Mouse (Mus musculus) right cerebral cortex, postnatal 14 days (tissue): ENCODE measurements around the gene Tbc1d19.

Source experiments
- DNase-seq: peaks from one replicate; pipeline ENCODE4 v3.0.0; 2022

Tbc1d19 gene

DNA sequence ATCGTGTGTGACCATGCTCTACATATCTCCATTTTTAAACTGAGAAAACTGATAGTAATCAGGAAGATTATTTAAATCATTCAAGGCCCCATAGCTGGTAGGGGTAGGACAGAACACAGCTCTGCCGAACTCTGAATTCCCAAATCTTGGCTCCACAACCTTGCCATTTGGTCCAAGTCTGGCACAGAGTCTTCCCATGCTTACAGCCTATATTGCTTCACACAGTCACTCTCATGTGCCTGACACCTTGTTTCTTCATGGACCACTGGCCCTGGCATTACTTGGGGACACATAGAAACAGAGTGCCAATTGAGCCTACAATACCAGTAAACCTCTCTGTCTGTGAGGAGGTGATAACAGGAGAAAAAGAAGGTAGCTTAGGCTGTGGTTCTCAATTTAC lies 111.0 kb downstream of the Tbc1d19 start:
- DNase-seq, result no peak

DNA sequence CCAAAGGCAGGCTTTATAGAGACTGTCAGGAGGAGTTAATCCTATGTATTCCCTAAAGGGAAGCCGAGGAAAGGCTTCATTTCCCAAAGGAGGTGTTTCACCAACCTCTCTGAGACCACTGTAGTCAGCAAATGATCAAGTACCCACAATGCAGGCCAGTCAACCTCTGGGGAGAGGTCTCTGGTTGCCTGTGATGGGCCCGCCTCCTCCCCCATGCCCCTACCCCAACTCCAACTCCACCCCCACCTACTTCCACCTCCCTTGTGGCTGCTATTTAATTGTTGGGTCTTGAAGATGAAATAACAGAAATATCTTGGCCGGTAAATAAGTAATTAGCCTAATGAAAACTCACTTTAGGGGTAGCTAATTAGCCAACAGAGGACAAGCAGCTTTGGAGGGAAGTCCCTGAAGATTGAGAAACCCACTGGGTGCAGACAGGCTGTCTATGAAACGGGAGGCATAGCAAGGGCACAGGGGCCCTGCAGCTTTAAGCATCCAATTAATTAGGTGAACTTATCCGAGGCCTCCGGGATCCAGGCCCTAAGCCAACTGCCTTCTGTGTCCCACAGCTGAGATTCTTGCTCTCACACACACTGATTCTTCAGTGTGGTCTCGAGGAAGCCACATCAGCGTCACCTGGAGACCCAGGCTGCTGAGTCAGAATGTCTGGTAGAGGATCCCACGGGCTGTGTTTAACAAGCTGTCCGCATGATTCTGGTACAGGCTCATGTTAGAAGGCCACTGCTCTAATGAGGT lies 112.9 kb downstream of the Tbc1d19 start:
- DNase-seq, result no peak

DNA sequence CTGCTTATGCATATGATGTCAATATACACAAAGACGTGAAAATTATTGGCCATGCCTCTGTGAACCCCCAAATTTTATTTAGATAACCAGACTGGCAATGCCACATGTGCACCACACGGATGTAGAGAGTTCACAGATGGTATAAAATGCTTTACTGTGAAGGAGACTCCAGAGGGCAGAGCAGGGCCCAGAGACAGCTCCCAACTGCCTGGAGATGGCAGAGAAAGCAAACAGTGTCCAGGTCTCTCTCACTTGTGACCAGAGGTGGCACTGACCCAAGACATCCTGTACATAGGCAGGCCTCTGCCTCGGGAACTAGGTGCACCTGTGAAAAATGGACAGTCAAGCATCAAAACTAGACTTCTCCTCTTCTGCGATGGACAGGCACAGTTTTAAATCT lies 114.6 kb downstream of the Tbc1d19 start:
- no peak for DNase-seq

DNA sequence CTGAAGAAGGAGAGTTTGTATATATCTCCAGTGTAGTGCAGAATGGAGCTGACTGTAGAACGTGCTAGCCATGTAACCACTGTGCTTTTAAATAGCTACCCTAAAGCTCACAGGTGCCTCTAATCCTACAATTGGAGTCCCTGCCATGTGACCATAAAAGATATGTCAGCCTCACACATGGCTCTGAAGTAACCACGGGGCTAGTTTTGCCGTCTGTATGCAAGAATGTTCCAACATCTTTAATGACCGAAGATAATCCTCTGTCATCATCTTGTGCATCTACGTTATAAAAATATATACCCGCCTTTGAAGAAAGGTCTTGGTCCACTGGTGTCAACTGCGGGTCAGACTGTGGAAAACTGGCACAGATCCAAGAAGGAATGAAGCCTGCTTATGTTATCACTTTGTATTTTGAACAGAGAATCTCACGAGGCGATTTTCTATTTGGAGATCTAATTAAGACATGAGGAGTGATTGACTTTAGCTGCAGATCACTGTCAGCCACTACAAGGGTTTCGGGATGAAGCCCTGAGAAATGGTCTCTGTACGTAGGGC lies 117.0 kb downstream of the Tbc1d19 start:
- no peak for DNase-seq

DNA sequence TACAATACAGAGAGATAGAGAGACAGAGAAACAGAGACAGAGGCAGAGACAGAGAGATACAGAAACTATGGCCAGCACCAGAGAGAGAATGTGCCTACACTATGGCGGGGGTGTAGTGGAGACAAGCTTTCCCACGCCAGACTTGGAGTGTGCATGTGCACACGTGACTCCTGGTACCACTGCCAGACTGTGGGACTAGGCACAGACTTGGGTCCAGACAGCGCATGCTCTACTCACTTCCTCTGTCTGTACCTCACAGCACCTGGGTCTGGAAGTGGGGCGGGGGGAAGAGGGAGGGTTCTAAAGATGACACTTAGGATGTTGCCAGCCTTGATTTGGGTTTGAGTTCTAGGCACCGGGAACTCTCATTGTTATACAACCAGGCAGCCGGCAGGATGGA lies 118.5 kb downstream of the Tbc1d19 start:
- DNase-seq, result no peak

DNA sequence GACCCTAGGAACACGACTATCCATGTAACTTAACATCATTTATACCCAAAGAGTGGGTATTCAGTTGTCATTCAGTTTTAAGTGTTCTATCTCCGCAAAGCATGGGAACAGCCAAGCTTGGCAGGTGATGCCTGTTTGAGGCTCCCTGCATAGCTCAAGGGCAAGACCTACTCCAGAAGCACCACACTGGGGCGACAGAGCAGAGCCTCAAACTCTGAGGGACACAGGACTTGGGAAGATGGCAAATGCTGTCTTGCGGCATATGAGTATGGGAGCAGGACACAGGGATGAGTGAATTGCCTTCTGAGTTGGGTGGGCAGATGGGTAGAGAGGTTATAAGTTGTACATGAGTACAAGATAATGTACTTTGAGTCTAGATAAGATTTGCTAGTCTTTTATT lies 119.1 kb downstream of the Tbc1d19 start:
- no peak for DNase-seq

DNA sequence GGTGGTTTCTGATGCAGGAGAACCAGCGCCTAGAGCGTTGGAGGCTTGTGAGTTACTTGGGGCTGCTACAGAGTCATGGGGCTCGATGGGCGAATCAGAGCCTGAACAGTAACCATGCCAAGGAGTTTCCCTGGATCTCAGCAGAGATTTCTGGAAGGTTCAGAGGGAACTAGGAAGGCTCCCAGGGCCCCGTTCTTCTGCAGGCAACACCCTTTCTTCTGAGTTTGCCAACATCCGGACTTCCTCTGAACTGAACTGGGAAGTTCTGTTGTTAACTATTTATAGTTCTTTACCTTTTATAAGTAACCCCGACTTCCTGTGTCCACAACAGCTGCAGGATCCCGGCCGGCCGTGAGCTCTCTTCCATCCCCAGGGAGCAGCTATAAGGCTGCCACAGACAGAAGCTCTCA lies 119.8 kb downstream of the Tbc1d19 start:
- DNase-seq, result no peak

DNA sequence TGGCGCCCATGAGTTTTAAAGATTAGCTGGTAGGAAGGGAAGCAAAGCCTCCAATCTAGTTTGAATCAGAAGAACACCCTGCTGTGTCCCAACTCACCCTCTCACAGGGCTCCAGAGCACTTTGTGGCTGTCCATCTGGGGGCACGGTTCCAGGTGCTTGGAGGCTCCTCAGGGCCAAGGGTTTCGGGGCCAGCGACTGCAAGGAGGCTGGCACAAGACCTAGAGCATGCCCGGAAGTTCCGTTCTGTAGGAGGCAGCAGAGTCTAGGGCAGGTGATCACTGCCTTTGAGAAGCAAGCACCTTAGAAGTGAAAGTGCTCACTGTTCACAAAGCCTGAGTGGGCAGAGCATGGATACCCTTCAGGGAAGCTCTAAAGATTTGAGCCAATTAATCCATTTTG lies 120.4 kb downstream of the Tbc1d19 start:
- no peak for DNase-seq

DNA sequence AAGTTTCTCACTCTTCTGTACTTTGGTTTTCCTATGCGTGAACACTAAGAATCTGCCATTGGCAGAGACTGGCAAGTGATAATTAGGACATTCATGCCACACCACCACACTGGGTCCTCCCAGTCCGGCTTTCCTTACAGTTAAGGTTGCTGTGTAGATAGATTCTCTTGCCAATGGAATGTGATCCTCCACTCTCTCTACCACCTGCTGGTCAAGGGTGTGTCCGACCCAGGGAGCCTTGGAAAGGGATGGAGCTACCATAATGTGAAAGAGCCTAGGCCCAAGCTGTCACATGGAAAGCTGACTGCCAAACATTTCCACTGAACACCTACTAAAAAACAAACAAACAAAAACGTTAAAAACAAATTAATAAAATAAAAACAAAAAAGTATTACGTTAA lies 121.6 kb downstream of the Tbc1d19 start:
- DNase-seq, result no peak

DNA sequence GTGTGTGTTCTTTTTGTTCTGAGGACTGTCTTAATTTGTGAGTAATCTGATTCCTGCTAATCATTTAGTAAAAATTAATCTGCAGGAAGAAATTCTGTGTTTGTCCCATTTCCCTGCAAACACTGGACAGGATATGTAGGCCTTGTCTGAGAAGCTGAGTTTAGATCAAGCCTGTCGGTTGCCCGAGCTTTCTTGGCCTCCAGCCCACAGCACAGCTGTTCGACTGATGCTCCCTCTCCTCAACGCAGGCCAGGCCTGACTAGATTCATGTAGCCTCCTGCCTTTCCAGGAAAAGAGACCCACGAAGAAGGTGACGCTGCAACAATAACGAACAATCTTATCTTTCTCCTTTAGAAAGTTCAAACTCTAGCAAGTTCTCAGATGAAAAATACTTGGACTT lies 124.2 kb downstream of the Tbc1d19 start:
- peak; percentile 60 for DNase-seq

DNA sequence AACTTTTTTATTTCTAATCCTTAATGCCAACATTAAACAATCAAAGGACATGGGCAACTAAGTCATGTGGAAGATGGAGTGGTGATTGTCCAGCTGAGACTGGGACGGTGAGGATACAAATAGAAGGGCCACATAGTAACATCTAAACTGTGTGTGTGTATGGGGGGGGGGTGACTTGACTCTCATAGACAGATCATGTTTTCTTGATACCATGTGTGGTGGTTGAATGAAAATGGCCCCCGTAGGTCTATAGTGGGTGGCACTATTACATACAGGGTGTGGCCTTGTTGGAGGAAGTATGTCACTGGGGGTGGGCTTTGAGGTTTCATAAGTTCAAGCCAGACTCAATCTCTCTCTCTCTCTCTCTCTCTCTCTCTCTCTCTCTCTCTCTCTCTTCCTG lies 124.6 kb downstream of the Tbc1d19 start:
- no peak for DNase-seq

DNA sequence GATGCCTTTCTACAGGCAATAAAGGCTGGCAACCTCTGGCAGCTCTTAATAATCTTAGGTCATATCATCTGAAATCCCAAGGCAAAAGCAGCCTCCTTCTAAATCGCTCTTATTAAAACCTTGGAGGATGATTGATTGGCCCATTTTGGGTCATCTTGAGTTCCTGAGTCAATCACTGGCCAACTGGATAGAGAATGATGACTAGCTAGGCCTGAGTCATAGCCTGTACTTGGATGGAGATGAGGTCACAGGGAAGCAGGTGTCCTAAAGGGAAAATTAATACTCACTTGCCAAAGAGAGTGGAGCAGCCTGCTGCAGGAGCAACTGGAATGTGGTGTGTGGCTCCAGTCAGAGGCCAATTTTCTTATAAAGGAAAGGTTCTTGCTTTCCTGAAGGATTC lies 125.4 kb downstream of the Tbc1d19 start:
- DNase-seq, result no peak

DNA sequence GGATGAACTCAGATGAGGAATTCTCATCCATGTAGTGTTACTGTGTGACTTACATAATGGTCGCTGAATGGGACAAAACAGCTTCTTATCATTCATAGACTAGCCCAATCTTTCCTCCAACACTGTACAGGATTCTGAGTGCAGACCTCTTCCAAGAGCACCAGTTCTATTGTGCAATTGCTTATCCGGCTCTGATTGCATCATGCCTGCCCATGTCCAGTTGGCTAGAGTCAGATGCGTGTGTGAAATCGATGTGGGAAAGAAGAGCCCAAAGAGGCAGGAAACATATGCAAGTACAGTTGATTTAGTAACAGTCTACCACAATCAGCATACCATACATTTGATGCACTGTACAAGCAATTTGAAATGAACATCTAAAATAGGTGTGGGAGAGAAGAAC lies 127.8 kb downstream of the Tbc1d19 start:
- no peak for DNase-seq

DNA sequence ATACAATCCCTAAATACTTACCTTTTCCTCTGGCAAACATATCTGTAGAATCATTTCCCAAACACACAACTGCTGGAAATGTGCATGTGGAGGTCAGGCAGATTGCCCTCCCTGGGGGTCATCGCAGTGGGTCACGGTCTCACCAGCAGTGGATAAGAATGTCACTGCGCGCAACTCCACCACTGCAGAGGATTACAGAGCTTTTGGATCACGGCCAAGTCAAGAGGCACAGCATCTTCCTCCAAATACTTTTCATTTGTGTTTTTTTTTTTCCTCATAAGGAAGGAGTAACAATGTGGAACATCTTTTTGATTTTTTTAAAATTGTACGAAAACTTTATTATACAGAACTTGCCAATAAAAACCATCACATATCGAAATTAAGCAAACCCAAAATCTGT lies 129.6 kb downstream of the Tbc1d19 start:
- DNase-seq, result no peak

DNA sequence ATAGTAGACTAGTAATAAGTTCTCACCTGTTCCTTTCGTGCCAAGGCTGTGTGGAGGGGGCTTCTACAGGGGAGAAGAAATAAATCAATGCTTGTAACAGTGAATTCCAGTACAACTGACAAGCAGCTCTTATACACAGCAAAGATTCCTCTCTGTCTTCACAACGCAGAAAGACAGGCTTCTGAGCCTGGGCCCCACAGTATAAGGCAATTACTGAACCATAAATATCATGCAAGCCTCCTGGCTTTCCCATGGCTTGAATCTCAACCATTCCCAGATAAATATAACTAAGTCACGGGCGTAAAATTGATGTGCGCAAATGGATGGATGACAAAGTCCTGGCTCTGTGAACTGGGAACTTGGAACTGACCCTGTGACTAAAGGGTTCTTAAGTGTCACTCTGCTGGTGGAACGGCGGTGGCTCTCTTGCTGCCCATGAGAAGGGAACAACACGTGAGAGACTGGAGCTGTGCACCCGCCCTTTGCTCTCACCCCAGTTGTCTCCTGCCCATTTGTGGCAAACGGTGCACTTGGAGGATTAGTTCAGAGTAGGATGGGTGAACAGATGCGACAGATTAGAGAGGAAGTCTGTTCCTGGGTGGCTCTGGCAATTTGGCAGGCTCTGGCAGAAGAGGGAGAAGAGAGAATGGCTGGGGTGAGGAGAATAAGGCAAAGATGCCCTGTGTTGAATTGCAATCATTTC lies 132.1 kb downstream of the Tbc1d19 start:
- DNase-seq, result no peak

DNA sequence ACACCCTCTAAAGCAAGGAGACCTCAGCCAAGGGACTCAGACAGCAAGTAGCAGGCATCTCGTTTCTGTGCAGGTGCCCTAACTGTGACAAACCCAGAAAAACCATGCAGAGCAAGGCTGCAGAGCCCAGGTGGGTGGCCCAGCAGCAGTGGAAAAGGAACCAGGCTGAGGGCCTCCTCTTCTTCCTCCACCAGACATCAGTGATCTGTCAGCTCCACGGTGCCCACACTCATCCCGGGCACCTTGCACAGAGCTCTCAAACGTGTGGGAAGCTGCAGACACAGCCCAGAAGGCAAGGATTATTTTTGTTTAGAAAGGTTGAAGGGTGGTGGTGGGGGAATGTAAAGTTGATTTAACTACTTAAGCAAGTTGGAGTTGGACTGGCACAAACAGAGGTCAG lies 132.9 kb downstream of the Tbc1d19 start:
- no peak for DNase-seq

DNA sequence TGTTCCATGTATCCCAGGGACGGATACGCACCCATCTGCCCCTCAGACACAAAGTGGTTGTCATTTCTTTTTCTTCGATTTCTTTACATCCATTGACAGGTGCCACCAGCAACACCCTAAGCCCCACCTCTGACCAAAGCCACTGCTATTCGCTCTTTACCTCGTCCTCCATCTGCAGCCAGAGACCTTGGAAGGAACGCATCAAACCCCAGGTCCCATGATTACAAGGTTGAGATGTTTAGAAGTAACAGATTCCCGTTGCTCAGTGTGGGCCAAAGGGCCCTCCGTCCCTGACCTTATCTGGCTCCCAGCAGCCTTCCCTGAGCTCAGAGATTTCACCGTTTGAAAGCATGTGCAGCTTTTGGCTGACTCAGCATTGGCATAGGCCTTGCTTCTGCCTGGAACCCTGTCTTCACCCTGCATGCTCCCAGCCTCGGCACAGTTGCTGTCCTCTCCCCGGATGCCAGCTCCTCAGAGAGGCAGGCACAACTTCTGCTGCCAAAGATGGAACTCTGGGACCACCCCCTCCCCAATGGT lies 134.0 kb downstream of the Tbc1d19 start:
- DNase-seq, result no peak

DNA sequence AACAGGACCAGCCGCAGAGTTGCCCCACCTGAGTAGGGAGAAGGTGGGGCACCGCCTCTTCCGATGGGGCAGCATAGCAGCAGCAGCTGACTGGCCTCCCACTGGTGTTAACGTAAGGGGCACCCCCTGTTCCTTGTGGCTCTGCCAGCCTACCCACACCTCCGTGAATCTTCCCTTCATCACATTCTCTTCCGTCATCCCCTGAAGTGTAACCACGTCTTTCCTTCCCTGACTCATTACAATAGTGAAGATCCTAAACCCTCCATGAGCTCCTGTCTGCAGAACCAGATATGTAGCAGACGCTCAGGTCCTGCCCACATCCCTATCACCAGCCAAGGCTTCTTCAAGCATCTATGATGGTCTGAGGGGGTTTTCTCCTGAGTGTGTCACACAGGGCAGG lies 137.3 kb downstream of the Tbc1d19 start:
- DNase-seq, result no peak

DNA sequence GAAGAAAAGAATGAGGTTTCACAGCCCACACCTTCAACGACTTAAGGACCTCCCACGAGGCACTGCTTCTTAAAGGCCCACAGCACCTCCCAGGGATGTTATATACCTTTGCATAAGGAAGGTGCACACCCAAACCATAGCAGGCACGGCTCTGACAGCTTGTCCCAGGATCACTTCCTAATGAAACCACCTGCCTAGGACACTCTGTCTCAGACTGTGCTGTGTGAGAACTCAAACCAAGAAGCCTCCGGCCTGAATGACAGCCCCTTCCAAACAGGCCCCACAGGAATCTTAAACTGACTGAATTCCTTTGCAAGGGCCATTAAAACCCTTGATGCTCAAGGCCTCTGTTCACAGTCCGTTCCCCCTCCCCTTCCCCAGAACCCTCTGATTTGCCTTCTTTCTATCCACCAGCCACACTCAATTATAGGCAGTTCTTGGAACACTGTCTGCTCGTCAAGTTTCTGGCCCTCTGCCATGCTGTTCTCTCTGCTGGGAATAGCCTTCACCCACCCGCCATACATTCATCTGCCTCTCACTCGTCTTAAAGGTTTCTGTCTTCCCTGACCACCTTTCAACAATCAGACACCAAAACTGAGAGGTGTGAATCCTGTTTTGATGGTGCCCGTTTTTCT lies 138.3 kb downstream of the Tbc1d19 start:
- DNase-seq, result peak; percentile 62

DNA sequence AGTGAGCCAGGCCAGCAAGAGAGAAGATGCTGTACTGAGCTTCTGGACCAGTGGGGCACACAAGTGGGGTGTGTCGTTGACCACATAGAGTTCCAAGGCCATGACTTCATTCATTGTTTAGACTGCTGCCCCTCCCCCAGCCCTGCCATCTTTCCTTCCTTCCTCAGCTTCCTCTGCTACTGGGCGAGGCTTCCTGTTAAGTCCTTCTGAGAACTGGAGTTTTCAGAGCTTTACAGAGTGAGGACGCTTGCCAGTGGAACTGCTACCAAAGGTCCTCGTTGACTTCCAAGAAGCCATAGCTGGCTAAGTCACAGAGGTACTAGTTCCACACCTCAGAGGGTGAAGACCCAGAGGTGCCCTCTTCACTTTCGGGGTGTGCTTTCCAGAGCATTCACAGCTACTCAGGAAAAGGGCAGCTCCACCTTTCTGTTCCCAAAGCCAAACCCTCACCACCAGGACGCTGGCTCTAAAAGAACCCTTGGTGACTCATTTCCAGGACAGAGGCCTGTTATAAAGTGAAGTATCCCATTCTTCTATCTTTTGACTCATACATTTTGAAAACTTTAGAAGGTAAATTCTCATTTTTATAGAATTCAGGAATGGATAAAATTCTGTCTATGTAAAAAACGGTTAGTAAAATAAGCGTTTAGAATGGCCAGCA lies 139.3 kb downstream of the Tbc1d19 start:
- no peak for DNase-seq

DNA sequence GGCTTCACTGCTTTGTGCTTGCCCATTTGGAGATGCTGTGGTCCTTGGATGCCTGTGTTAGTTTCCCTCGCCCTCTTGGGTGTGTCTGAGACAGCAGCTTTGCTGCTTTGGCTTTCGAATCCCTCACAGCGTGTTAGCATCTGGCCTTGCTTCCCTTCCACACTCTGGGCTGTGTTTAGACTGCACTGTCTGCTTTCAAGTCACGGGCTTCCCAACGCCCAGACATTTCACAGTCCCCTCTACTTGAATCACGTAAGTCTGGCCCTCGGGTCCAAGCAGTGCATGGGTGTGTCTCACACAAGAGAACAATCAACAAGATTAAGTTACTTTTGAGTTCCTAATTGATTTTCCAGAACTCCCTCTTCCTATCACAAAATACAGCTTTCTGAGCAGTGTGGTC lies 140.8 kb downstream of the Tbc1d19 start:
- no peak for DNase-seq

DNA sequence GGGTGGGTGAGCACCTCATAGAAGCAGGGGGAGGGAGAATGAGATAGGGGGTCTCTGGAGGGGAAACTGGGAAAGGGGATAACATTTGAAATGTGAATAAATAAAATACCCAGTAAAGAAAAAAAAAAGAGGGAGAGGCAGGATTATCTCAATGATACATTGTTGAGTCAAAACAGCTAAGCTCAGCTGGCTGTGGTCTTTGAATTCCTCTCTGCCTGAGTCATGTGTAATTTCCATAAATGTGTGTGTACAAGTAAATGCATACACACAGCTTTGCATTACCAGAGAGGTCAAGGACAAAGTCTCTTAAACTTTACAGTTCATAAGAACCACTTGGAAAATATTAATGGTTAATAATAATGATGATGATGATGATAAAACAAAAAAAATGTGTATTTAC lies 143.8 kb downstream of the Tbc1d19 start:
- DNase-seq, result no peak
